Mouse (Mus musculus) right cerebral cortex, adult 2 months (tissue): ENCODE measurements at regions not wholly inside any gene's neighbourhood (a gene's known extent, or its start where the extent isn't known, plus 50 kb on each side); places are given as distances from the start of the nearest gene placed in this dataset.

Source experiments
- DNase-seq, 2 experiments: peaks; one replicate each; pipeline ENCODE4 v3.0.0; 2021 to 2022; ENCODE audit warnings: low spot score in 2 of 2

DNA sequence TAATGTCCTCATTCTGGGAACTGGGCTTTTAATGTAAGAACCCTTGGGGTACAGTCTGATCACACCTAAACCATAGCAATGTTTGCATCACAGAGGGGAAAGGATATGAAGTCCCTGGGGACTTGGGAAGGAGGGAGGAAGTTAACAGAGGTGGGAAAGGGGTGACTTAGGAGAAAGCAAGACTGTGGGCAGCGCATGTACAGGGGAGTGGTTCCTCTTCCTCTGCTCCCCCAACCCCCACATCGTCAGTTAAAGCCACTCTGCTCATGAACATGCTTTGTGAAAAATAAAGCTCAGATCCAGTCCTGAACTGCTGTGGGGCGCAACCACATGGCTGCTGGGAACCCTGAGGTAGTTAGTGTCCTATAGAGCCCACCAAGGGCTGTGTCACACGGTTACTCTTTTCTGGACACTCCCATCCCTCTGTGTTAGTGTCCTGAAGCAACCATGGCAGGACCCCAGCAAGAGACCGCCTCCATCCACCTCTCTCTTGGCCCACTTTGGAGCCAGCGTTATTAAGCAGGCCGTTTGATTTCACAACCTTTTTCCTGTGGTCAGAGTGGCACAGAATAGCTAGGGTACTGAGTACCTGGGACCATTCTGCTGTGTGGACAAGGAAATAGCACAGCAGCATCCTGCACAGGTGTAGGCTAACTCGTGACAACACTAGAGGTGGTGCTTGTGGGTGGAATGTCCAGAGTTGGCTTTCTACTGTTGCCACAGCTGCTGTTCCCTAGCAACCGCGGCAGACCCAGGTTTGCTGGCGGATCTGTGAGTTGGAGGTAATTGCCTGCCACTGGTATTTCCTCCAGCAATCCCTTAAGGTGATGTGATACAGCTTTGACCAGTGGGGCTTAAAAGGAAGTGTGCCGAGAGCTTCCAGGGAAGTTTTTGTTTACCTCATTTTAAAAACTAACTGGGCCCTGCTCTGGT, 50.3 kb upstream of the Cpeb4 start:
- DNase-seq: peak; percentile 30 to 35
